Mouse (Mus musculus) 3T3-L1 (cell line): ENCODE results near the gene Olfr524.

Experiments used
- DNase-seq: peaks from one replicate; pipeline ENCODE4 v3.0.0-alpha.2; 2015; ENCODE audit warnings: low read depth, low spot score

The Olfr524 gene

GRCm38 (mm10) chr7:140186646-140187620, 18.8 kb downstream of the Olfr524 start:
- no peak for DNase-seq

- no peak for DNase-seq
Measured at GRCm38 (mm10) chr7:140184206-140184605, 21.6 kb downstream of the Olfr524 start.

GRCm38 (mm10) chr7:140180692-140181091, 25.1 kb downstream of the Olfr524 start:
- DNase-seq: no peak

- no peak for DNase-seq
Measured at GRCm38 (mm10) chr7:140179176-140179575, 26.6 kb downstream of the Olfr524 start.

GRCm38 (mm10) chr7:140172936-140173335, 32.8 kb downstream of the Olfr524 start, which contains the start of gene Olfr523:
TSS of gene Olfr523 (plus strand) at chr7:140173217.
- DNase-seq: no peak

- no peak for DNase-seq
Measured at GRCm38 (mm10) chr7:140170863-140171262, 34.9 kb downstream of the Olfr524 start.

- peak; percentile 18 for DNase-seq
Measured at GRCm38 (mm10) chr7:140169386-140169785, 36.4 kb downstream of the Olfr524 start.

- DNase-seq: no peak
Measured at GRCm38 (mm10) chr7:140167950-140168349, 37.8 kb downstream of the Olfr524 start.

- no peak for DNase-seq
Measured at GRCm38 (mm10) chr7:140164664-140165063, 41.1 kb downstream of the Olfr524 start, which contains the start of gene Olfr522. TSS of gene Olfr522 (minus strand) at chr7:140164764.

- no peak for DNase-seq
Measured at GRCm38 (mm10) chr7:140160363-140160762, 45.4 kb downstream of the Olfr524 start.

GRCm38 (mm10) chr7:140154218-140154927, 51.4 kb downstream of the Olfr524 start, which contains the start of gene Sprn:
TSS of gene Sprn (minus strand) at chr7:140154877.
- DNase-seq: no peak

- no peak for DNase-seq
Measured at GRCm38 (mm10) chr7:140153829-140154217, 51.9 kb downstream of the Olfr524 start.

- DNase-seq: no peak
Measured at GRCm38 (mm10) chr7:140153383-140153782, 52.4 kb downstream of the Olfr524 start.
